Comparison of ENCODE assay signal across 20 mouse cellular contexts in genomic region chr10:121728226-121728625, GRCm38 (mm10). TPM values are rescaled to one million over a fixed set of nuclear protein-coding genes. Genes with fewer than 3 reads are reported as not detected.
DNase-seq lines count a peak whose midpoint lies in the region; ATAC-seq lines count a peak whose summit lies in the region.
"Had no signal": no experiment of that assay in that cellular context is flagged by ENCODE, and none has a peak within 500 bp of the region (broad histone marks: within the 10 kb centered on the region; RNA-seq: fewer than 3 reads in every experiment).

No protein-coding gene starts in this region.

- peak; percentile 40 for DNase-seq in adrenal gland, adult 8-10 months
- no peak for DNase-seq in adrenal gland, postnatal 14 days
- peak; percentile 14 for DNase-seq in cerebellum, adult 9-11 months
- peak; percentile 10 to 15 for DNase-seq in cerebellum, postnatal 36 days
- DNase-seq in cerebellum, adult 11-12 months, result no peak
- DNase-seq: cerebellum, adult 11 months; forebrain, postnatal 0 days; gastrocnemius, adult 2 months; gastrocnemius, postnatal 14 days; heart, adult 2 months; heart, postnatal 14 days; heart, postnatal 4 days; kidney, adult 18-20 months; kidney, adult 9 months had no signal

- ATAC-seq in cerebellum, adult (ENCODE audit: insufficient number of reproducible peaks, low FRiP score, low TSS enrichment), result no peak
- ATAC-seq: CD4-positive, CD25-positive, alpha-beta regulatory T cell, adult 4 months; forebrain, embryonic 14.5 days; forebrain, postnatal 0 days; hindbrain, postnatal 0 days; inflammation-experienced regulatory T-cells, adult 6 months; intestine, embryonic 16.5 days had no signal

RNA-seq across cellular contexts. Expression of gene BC048403, which starts 11.5 kb away (rescaled TPM):
- 10 to 100 TPM in 2 of 4 experiments, 1 to 10 TPM in 2; 7.3 to 13.3 (median 10.3) TPM for total RNA-seq in adrenal gland, adult 8-10 months (2022)
- 8.5 and 9.0 TPM in 2 replicates for total RNA-seq in adrenal gland, postnatal 14 days (2021)

Comparison
In these comparisons a context has a peak if more than half of its experiments do, and no peak if none do; other contexts are left out.
1. DNase-seq: peak in adrenal gland, adult 8-10 months (single experiment), cerebellum, adult 9-11 months (single experiment) and cerebellum, postnatal 36 days (2 of 2); none in adrenal gland, postnatal 14 days (single experiment) and cerebellum, adult 11-12 months (single experiment).